Comparison of ENCODE assay signal across 6 mouse cellular contexts in genomic region chr3:95977587-95977986, GRCm38 (mm10). TPM values are rescaled to one million over a fixed set of nuclear protein-coding genes. Genes with fewer than 3 reads are reported as not detected.
DNase-seq lines count a peak whose midpoint lies in the region; ATAC-seq and TF ChIP-seq lines count a peak whose summit lies in the region.
"Not testable (repeated sequence)": the region's sequence is repeated elsewhere in the genome, so short reads cannot be mapped to it uniquely, and the experiment has no call there.

No protein-coding gene starts in this region.

- ATAC-seq in heart, embryonic 13.5 days (ENCODE audit: extremely low read depth, insufficient number of reproducible peaks, low FRiP score, low TSS enrichment), result not testable (repeated sequence)
- ATAC-seq in heart, postnatal 0 days (ENCODE audit: insufficient read depth, low read depth), result peak; percentile 28; the same call in 1 of the 2 replicates

- H3K79me2 ChIP-seq in liver, adult 2 months (ENCODE audit: control insufficient read depth, insufficient read depth, low read length), result not testable (repeated sequence)

- H3K36me3 ChIP-seq in heart, embryonic 13.5 days; heart, postnatal 0 days (replicated peaks; ENCODE audit: control insufficient read depth, insufficient read depth, low read length); liver, adult 2 months (ENCODE audit: control insufficient read depth, insufficient read depth, low read length); small intestine, adult 2 months (ENCODE audit: control insufficient read depth, insufficient read depth, low read length): not testable (repeated sequence)

- not testable (repeated sequence) for TF ChIP-seq CTCF in bone marrow, adult 2 months (IDR thresholded peaks at IDR 0.05; ENCODE audit: control insufficient read depth, insufficient read depth, low read length); gastrocnemius, adult 2 months (IDR thresholded peaks at IDR 0.05); heart, postnatal 0 days (IDR thresholded peaks at IDR 0.05; ENCODE audit: low read depth); liver, adult 2 months (IDR thresholded peaks at IDR 0.05; ENCODE audit: low read depth, low read length); small intestine, adult 2 months (IDR thresholded peaks at IDR 0.05; ENCODE audit: extremely low read depth, insufficient read length, insufficient replicate concordance, low read depth, low read length)

- WGBS in bone marrow, adult 2 months, result 81% methylated on average over 7 of the region's 7 CpGs
- WGBS in heart, embryonic 13.5 days, result 76% methylated on average over 7 of the region's 7 CpGs
- 86% methylated on average over 5 of the region's 7 CpGs for WGBS in heart, postnatal 0 days
- WGBS in liver, adult 2 months, result 92% methylated on average over 7 of the region's 7 CpGs
- WGBS in small intestine, adult 2 months, result 89% methylated on average over 7 of the region's 7 CpGs

- H3K9me3 ChIP-seq in heart, embryonic 13.5 days; heart, postnatal 0 days (replicated peaks; ENCODE audit: control insufficient read depth, low read length): not testable (repeated sequence)

- H3K27ac ChIP-seq in bone marrow, adult 2 months (ENCODE audit: control insufficient read depth, insufficient read depth, low read depth, low read length, poor library complexity), result peak overlapping the region; percentile 57
- peak overlapping the region; percentile 38; the same call in 1 of the 2 replicates for H3K27ac ChIP-seq in gastrocnemius, adult 2 months
- H3K27ac ChIP-seq in heart, embryonic 13.5 days (replicated peaks), result peak overlapping the region; percentile 65
- H3K27ac ChIP-seq in heart, postnatal 0 days (ENCODE audit: low read depth), result not testable (repeated sequence)
- H3K27ac ChIP-seq in liver, adult 2 months (replicated peaks; ENCODE audit: insufficient read depth, low read depth, low read length), result 0 out of 2 replicates have a peak overlapping the region, but pooled peaks have one; percentile 19
- H3K27ac ChIP-seq in small intestine, adult 2 months (ENCODE audit: insufficient read depth, low read depth, low read length), result peak overlapping the region; percentile 51; the same call in 1 of the 2 replicates

- H3K27me3 ChIP-seq in heart, embryonic 13.5 days (replicated peaks), result peaks cover 16% of the 10 kb centered on the region
- not testable (repeated sequence) for H3K27me3 ChIP-seq in heart, postnatal 0 days (ENCODE audit: control insufficient read depth, insufficient read depth, low read length); liver, adult 2 months (ENCODE audit: control insufficient read depth, insufficient read depth, low read length)
- H3K27me3 ChIP-seq in small intestine, adult 2 months (ENCODE audit: control insufficient read depth, insufficient read depth, low read length), result peaks cover 11% of the 10 kb centered on the region; the same call in 1 of the 2 replicates

- not testable (repeated sequence) for TF ChIP-seq EP300 in heart, postnatal 0 days (IDR thresholded peaks at IDR 0.05; ENCODE audit: low read depth)

- H3K4me1 ChIP-seq in bone marrow, adult 2 months (ENCODE audit: control insufficient read depth, insufficient read depth, low read length); heart, postnatal 0 days (ENCODE audit: control insufficient read depth, insufficient read depth); liver, adult 2 months (ENCODE audit: control insufficient read depth, insufficient read depth, low read length); small intestine, adult 2 months (ENCODE audit: control insufficient read depth, insufficient read depth, insufficient read length, low read length): not testable (repeated sequence)
- peaks cover 26% of the 10 kb centered on the region for H3K4me1 ChIP-seq in heart, embryonic 13.5 days

- not testable (repeated sequence) for H3K4me3 ChIP-seq in bone marrow, adult 2 months (replicated peaks; ENCODE audit: control insufficient read depth, low read depth, low read length); gastrocnemius, adult 2 months; heart, embryonic 13.5 days; heart, postnatal 0 days (ENCODE audit: low read depth, low read length); liver, adult 2 months (ENCODE audit: insufficient read depth, low read depth, low read length); small intestine, adult 2 months (ENCODE audit: low read depth, low read length)

- H3K4me2 ChIP-seq in heart, embryonic 13.5 days; heart, postnatal 0 days (ENCODE audit: low read depth, low read length): not testable (repeated sequence)

- DNase-seq in gastrocnemius, adult 2 months; heart, postnatal 0 days (ENCODE audit: low spot score); liver, adult 2 months (ENCODE audit: extremely low read depth, low read depth, low spot score): not testable (repeated sequence)

- not testable (repeated sequence) for TF ChIP-seq POLR2A in bone marrow, adult 2 months (IDR thresholded peaks at IDR 0.05; ENCODE audit: borderline replicate concordance, control insufficient read depth, low read depth, low read length); liver, adult 2 months (IDR thresholded peaks at IDR 0.05; ENCODE audit: extremely low read depth, insufficient read depth, low read length); small intestine, adult 2 months (IDR thresholded peaks at IDR 0.05; ENCODE audit: low read depth, low read length)

- intact Hi-C loops in gastrocnemius, adult 2 months (cut with DNase I), result loop anchor here (2.0 kb wide), 1 partner anchor 33 kb away; no protein-coding TSS in a partner anchor

- not testable (repeated sequence) for H3K9ac ChIP-seq in heart, embryonic 13.5 days; heart, postnatal 0 days (replicated peaks; ENCODE audit: low read depth, low read length); liver, adult 2 months (ENCODE audit: low read depth, low read length)

RNA-seq across cellular contexts. Expression of gene Plekho1, which starts 18.2 kb away (rescaled TPM):
- polyA plus RNA-seq in bone marrow, adult 2 months (2011; ENCODE audit: insufficient read depth, insufficient read length, low replicate concordance, missing spikeins), result 36.1 and 59.2 TPM in 2 replicates
- total RNA-seq in gastrocnemius, adult 2 months (2021), result 10 to 100 TPM; 14.2 to 19.3 TPM
- 59.2 and 64.8 TPM in 2 replicates for polyA plus RNA-seq in heart, embryonic 13.5 days (2015; fragmentation: Nextera tagmentation; extraction: Ambion mirVana)
- 116 and 138 TPM in 2 replicates for total RNA-seq in heart, postnatal 0 days (2014; rRNA removed; ENCODE audit: low replicate concordance)
- polyA plus RNA-seq in heart, postnatal 0 days (2015; fragmentation: Nextera tagmentation; extraction: Ambion mirVana), result 74.9 and 94.8 TPM in 2 replicates
- total RNA-seq in liver, adult 2 months (2014; rRNA removed), result 5.2 and 6.8 TPM in 2 replicates
- 4.6 and 8.0 TPM in 2 replicates for polyA plus RNA-seq in liver, adult 2 months (2012; rRNA removed)
- 10.8 and 31.3 TPM in 2 replicates for polyA plus RNA-seq in small intestine, adult 2 months (2012; rRNA removed)

RNA-seq across cellular contexts. Expression of gene Anp32e, which starts 48.5 kb away (rescaled TPM):
- 275 and 382 TPM in 2 replicates for polyA plus RNA-seq in bone marrow, adult 2 months (2011; ENCODE audit: insufficient read depth, insufficient read length, low replicate concordance, missing spikeins)
- 10 to 100 TPM; 76.4 to 89.9 TPM for total RNA-seq in gastrocnemius, adult 2 months (2021)
- polyA plus RNA-seq in heart, embryonic 13.5 days (2015; fragmentation: Nextera tagmentation; extraction: Ambion mirVana), result 164 and 182 TPM in 2 replicates
- 25.9 and 33.5 TPM in 2 replicates for total RNA-seq in heart, postnatal 0 days (2014; rRNA removed; ENCODE audit: low replicate concordance)
- 105 and 118 TPM in 2 replicates for polyA plus RNA-seq in heart, postnatal 0 days (2015; fragmentation: Nextera tagmentation; extraction: Ambion mirVana)
- total RNA-seq in liver, adult 2 months (2014; rRNA removed), result 8.5 and 11.7 TPM in 2 replicates
- polyA plus RNA-seq in liver, adult 2 months (2012; rRNA removed), result 3.7 and 3.8 TPM in 2 replicates
- polyA plus RNA-seq in small intestine, adult 2 months (2012; rRNA removed), result 4.7 and 8.7 TPM in 2 replicates

Comparison
In these comparisons a context has a peak if more than half of its experiments do, and no peak if none do; other contexts are left out.
1. RNA of gene Anp32e, which starts 48.5 kb away (polyA plus RNA-seq): 275 to 382 TPM in bone marrow, adult 2 months, 164 to 182 TPM in heart, embryonic 13.5 days and 105 to 118 TPM in heart, postnatal 0 days; 4.7 to 8.7 TPM in small intestine, adult 2 months and 3.7 to 3.8 TPM in liver, adult 2 months; every median in the first group is over 10 times any median in the second.